ENCODE assay signal across 18 mouse cellular contexts in genomic region chr11:96950767-96951166, GRCm38 (mm10). TPM values are rescaled to one million over a fixed set of nuclear protein-coding genes. Genes with fewer than 3 reads are reported as not detected.
DNase-seq lines count a peak whose midpoint lies in the region; ATAC-seq and TF ChIP-seq lines count a peak whose summit lies in the region.
"Had no signal": no experiment of that assay in that cellular context is flagged by ENCODE, and none has a peak within 500 bp of the region (broad histone marks: within the 10 kb centered on the region; RNA-seq: fewer than 3 reads in every experiment).

No protein-coding gene starts in this region.

- no peak; a peak in 1 of 4 replicates for TF ChIP-seq POLR2A in MEL (IDR thresholded peaks at IDR 0.05; ENCODE audit: control insufficient read depth in 1 of 2, insufficient read depth in 1 of 2, low read depth in 1 of 2, low read length in 2 of 2, poor library complexity in 1 of 2)

- peaks cover 25% of the 10 kb centered on the region for H3K79me2 ChIP-seq in MEL (ENCODE audit: control insufficient read depth, insufficient read depth, low read length, poor library complexity)

- no peak for DNase-seq in gastrocnemius, adult 2 months
- DNase-seq in gastrocnemius, postnatal 14 days, result no peak
- no peak for DNase-seq in midbrain, postnatal 0 days (ENCODE audit: low spot score)
- no peak for DNase-seq in midbrain, embryonic 11.5 days (ENCODE audit: low spot score, missing footprints)
- DNase-seq in MEL (ENCODE audit: low read depth, low spot score), result peak; percentile 81
- no peak for DNase-seq in ovary, postnatal 36 days (ENCODE audit: low spot score)
- DNase-seq in frontal cortex, postnatal 36 days (ENCODE audit: low spot score in 2 of 2), result no peak
- DNase-seq: gastrocnemius, postnatal 36 days; kidney, adult 18-20 months; right cerebral cortex, adult 18-20 months had no signal

- intact Hi-C loops in gastrocnemius, adult 2 months (cut with DNase I), result no loop called here
- intact Hi-C loops in gastrocnemius, postnatal 14 days (cut with DNase I; ENCODE audit: low total_unique reads), result no loop called here

- peak; percentile 47 for TF ChIP-seq RAD21 in MEL (IDR thresholded peaks at IDR 0.05; ENCODE audit: low read depth, low read length)

- H3K4me3 ChIP-seq in gastrocnemius, adult 2 months, result no peak overlapping the region
- no peak overlapping the region for H3K4me3 ChIP-seq in midbrain, postnatal 0 days (ENCODE audit: low read depth, low read length)
- no peak overlapping the region for H3K4me3 ChIP-seq in midbrain, embryonic 11.5 days (ENCODE audit: low read depth, low read length)
- H3K4me3 ChIP-seq in MEL (ENCODE audit: control insufficient read depth in 1 of 2, insufficient read depth in 1 of 2, low read depth in 2 of 2, low read length in 2 of 2), result no peak overlapping the region
- no peak overlapping the region for H3K4me3 ChIP-seq in liver, embryonic 16.5 days (ENCODE audit: low read depth, low read length)
- H3K4me3 ChIP-seq: embryonic facial prominence, embryonic 10.5 days; forebrain, embryonic 12.5 days; limb, embryonic 15.5 days; midbrain, embryonic 12.5 days; neural tube, embryonic 13.5 days had no signal

- H3K4me1 ChIP-seq in midbrain, postnatal 0 days (ENCODE audit: insufficient read depth, low read length), result no peaks in the 10 kb centered on the region
- H3K4me1 ChIP-seq in midbrain, embryonic 11.5 days (ENCODE audit: control insufficient read depth, insufficient read depth, low read length), result no peaks in the 10 kb centered on the region
- peaks cover 27 to 52% of the 10 kb centered on the region in 2 experiments for H3K4me1 ChIP-seq in MEL (ENCODE audit: control insufficient read depth in 1 of 2, insufficient read depth in 2 of 2, low read length in 2 of 2)
- H3K4me1 ChIP-seq in liver, embryonic 16.5 days (ENCODE audit: control insufficient read depth, low read depth, low read length), result peaks cover 69% of the 10 kb centered on the region
- H3K4me1 ChIP-seq: forebrain, embryonic 12.5 days; midbrain, embryonic 12.5 days; neural tube, embryonic 13.5 days had no signal

- H3K36me3 ChIP-seq in midbrain, postnatal 0 days (ENCODE audit: insufficient read depth, low read length), result peaks cover 38% of the 10 kb centered on the region
- peaks cover 15% of the 10 kb centered on the region for H3K36me3 ChIP-seq in midbrain, embryonic 11.5 days (ENCODE audit: control insufficient read depth, insufficient read depth, low read length)
- peaks cover 35 to 60% of the 10 kb centered on the region in 2 experiments for H3K36me3 ChIP-seq in MEL (ENCODE audit: control insufficient read depth in 1 of 2, insufficient read depth in 2 of 2, low read length in 2 of 2)
- peaks cover 67% of the 10 kb centered on the region for H3K36me3 ChIP-seq in liver, embryonic 16.5 days (ENCODE audit: control insufficient read depth, insufficient read depth)

- TF ChIP-seq EP300 in MEL (IDR thresholded peaks at IDR 0.05; ENCODE audit: low read depth in 1 of 2, low read length in 2 of 2), result no peak

- no peak for ATAC-seq in midbrain, postnatal 0 days (ENCODE audit: low FRiP score)
- no peak for ATAC-seq in midbrain, embryonic 11.5 days (ENCODE audit: low FRiP score)
- no peak for ATAC-seq in liver, embryonic 16.5 days (ENCODE audit: low read depth)

- H3K27ac ChIP-seq in gastrocnemius, adult 2 months, result no peak overlapping the region
- H3K27ac ChIP-seq in midbrain, postnatal 0 days (ENCODE audit: low read depth, low read length), result no peak overlapping the region
- no peak overlapping the region for H3K27ac ChIP-seq in midbrain, embryonic 11.5 days (ENCODE audit: low read depth, low read length)
- peak overlapping the region; percentile 13; the same call in 1 of the 2 replicates for H3K27ac ChIP-seq in MEL (ENCODE audit: control insufficient read depth, low read depth, low read length)
- H3K27ac ChIP-seq in liver, embryonic 16.5 days (ENCODE audit: low read length), result peak overlapping the region; percentile 60
- H3K27ac ChIP-seq: embryonic facial prominence, embryonic 10.5 days; forebrain, embryonic 12.5 days; limb, embryonic 15.5 days; midbrain, embryonic 12.5 days; neural tube, embryonic 13.5 days had no signal

- peak; percentile 40; the same call in 1 of the 2 replicates for TF ChIP-seq CTCF in gastrocnemius, adult 2 months (IDR thresholded peaks at IDR 0.05)
- TF ChIP-seq CTCF in midbrain, postnatal 0 days (IDR thresholded peaks at IDR 0.05), result peak; percentile 34
- TF ChIP-seq CTCF in MEL (IDR thresholded peaks at IDR 0.05 in 2 of 3, conservative IDR thresholded peaks at IDR 0.05 in 1 of 3; ENCODE audit: control insufficient read depth in 1 of 3, insufficient read depth in 1 of 3, low read depth in 2 of 3, low read length in 3 of 3, poor library complexity in 1 of 3, severe bottlenecking in 1 of 3), result peak; percentile 70 to 74 (median 72)

- no peaks in the 10 kb centered on the region for H3K9me3 ChIP-seq in midbrain, postnatal 0 days (ENCODE audit: low read length)
- H3K9me3 ChIP-seq in midbrain, embryonic 11.5 days (ENCODE audit: control insufficient read depth, low read length), result no peaks in the 10 kb centered on the region
- no peaks in the 10 kb centered on the region for H3K9me3 ChIP-seq in MEL (replicated peaks; ENCODE audit: insufficient read depth, low read length)
- H3K9me3 ChIP-seq in liver, embryonic 16.5 days (replicated peaks; ENCODE audit: control insufficient read depth, low read length), result no peaks in the 10 kb centered on the region
- H3K9me3 ChIP-seq: embryonic facial prominence, embryonic 10.5 days; forebrain, embryonic 12.5 days; G1E; limb, embryonic 15.5 days; midbrain, embryonic 12.5 days; neural tube, embryonic 13.5 days had no signal

- H3K4me2 ChIP-seq in midbrain, postnatal 0 days (ENCODE audit: low read depth, low read length, poor library complexity, severe bottlenecking), result no peak overlapping the region
- H3K4me2 ChIP-seq in midbrain, embryonic 11.5 days, result no peak overlapping the region
- H3K4me2 ChIP-seq in liver, embryonic 16.5 days (ENCODE audit: low read depth, low read length), result no peak overlapping the region
- H3K4me2 ChIP-seq: forebrain, embryonic 12.5 days; limb, embryonic 15.5 days; midbrain, embryonic 12.5 days; neural tube, embryonic 13.5 days had no signal

- no peak overlapping the region for H3K9ac ChIP-seq in midbrain, postnatal 0 days (replicated peaks; ENCODE audit: low read length, poor library complexity, severe bottlenecking)
- H3K9ac ChIP-seq in midbrain, embryonic 11.5 days (ENCODE audit: low read length), result no peak overlapping the region
- no peak overlapping the region for H3K9ac ChIP-seq in MEL (ENCODE audit: control insufficient read depth, low read depth, low read length, poor library complexity, severe bottlenecking)
- H3K9ac ChIP-seq in liver, embryonic 16.5 days (ENCODE audit: low read depth, low read length), result no peak overlapping the region
- H3K9ac ChIP-seq: forebrain, embryonic 12.5 days; limb, embryonic 15.5 days; midbrain, embryonic 12.5 days; neural tube, embryonic 13.5 days had no signal

- no peaks in the 10 kb centered on the region for H3K27me3 ChIP-seq in midbrain, postnatal 0 days (ENCODE audit: insufficient read depth, low read length)
- no peaks in the 10 kb centered on the region for H3K27me3 ChIP-seq in midbrain, embryonic 11.5 days (ENCODE audit: control insufficient read depth, insufficient read depth, low read length)
- no peaks in the 10 kb centered on the region for H3K27me3 ChIP-seq in MEL (ENCODE audit: control insufficient read depth in 1 of 2, insufficient read depth in 2 of 2, low read length in 2 of 2)
- H3K27me3 ChIP-seq in liver, embryonic 16.5 days (ENCODE audit: control insufficient read depth, insufficient read depth, low read depth, low read length), result no peaks in the 10 kb centered on the region
- H3K27me3 ChIP-seq: forebrain, embryonic 12.5 days; limb, embryonic 15.5 days; midbrain, embryonic 12.5 days; neural tube, embryonic 13.5 days had no signal

- WGBS in midbrain, postnatal 0 days, result 99% methylated on average over 3 of the region's 3 CpGs
- WGBS in midbrain, embryonic 11.5 days, result 98% methylated on average over 3 of the region's 3 CpGs
- 90% methylated on average over 3 of the region's 3 CpGs for WGBS in liver, embryonic 16.5 days (ENCODE audit: insufficient replicate concordance)

RNA-seq across cellular contexts. Expression of gene Pnpo, which starts 7.0 kb away (rescaled TPM):
- total RNA-seq in gastrocnemius, adult 2 months (2021), result 1 to 10 TPM; 7.4 to 8.2 TPM
- total RNA-seq in gastrocnemius, postnatal 14 days (2021), result 1 to 10 TPM; 8.5 to 9.5 TPM
- total RNA-seq in midbrain, postnatal 0 days (2014; rRNA removed), result 26.9 and 28.6 TPM in 2 replicates
- polyA plus RNA-seq in midbrain, postnatal 0 days (2015; fragmentation: Nextera tagmentation; extraction: Ambion mirVana), result 36.8 and 37.4 TPM in 2 replicates
- 23.1 and 24.4 TPM in 2 replicates for polyA plus RNA-seq in midbrain, embryonic 11.5 days (2014; fragmentation: Nextera tagmentation; extraction: Ambion mirVana)
- 41.7 and 55.7 TPM in 2 replicates for total RNA-seq in MEL (2012; rRNA removed)
- 10 to 100 TPM in 1 of 2 experiments, not detected in 1; 38.8 TPM for polyA plus RNA-seq in MEL (2012; ENCODE audit: insufficient read depth in 1 of 2, insufficient read length in 2 of 2, low read depth in 1 of 2, low replicate concordance in 2 of 2, missing spikeins in 1 of 2)
- 688 and 719 TPM in 2 replicates for polyA plus RNA-seq in liver, embryonic 16.5 days (2015; fragmentation: Nextera tagmentation; extraction: Ambion mirVana)

RNA-seq across cellular contexts. Expression of gene Prr15l, which starts 22.9 kb away (rescaled TPM):
- not detected for total RNA-seq in gastrocnemius, adult 2 months (2021)
- not detected for total RNA-seq in gastrocnemius, postnatal 14 days (2021)
- 0.27 TPM in 1 of 2 replicates, not detected in the other for total RNA-seq in midbrain, postnatal 0 days (2014; rRNA removed)
- 0.51 and 0.56 TPM in 2 replicates for polyA plus RNA-seq in midbrain, postnatal 0 days (2015; fragmentation: Nextera tagmentation; extraction: Ambion mirVana)
- polyA plus RNA-seq in midbrain, embryonic 11.5 days (2014; fragmentation: Nextera tagmentation; extraction: Ambion mirVana), result 0.12 and 0.19 TPM in 2 replicates
- 0.08 TPM in 1 of 2 replicates, not detected in the other for total RNA-seq in MEL (2012; rRNA removed)
- under 1 TPM in 1 of 2 experiments, not detected in 1; 0.19 TPM for polyA plus RNA-seq in MEL (2012; ENCODE audit: insufficient read depth in 1 of 2, insufficient read length in 2 of 2, low read depth in 1 of 2, low replicate concordance in 2 of 2, missing spikeins in 1 of 2)
- polyA plus RNA-seq in liver, embryonic 16.5 days (2015; fragmentation: Nextera tagmentation; extraction: Ambion mirVana), result 4.8 and 7.1 TPM in 2 replicates
- total RNA-seq: gastrocnemius, postnatal 36 days; layer of hippocampus, postnatal 10 days had no signal
- polyA plus RNA-seq: neural tube, embryonic 13.5 days had no signal

RNA-seq across cellular contexts. Expression of gene Sp2, which starts 32.0 kb away (rescaled TPM):
- 10 to 100 TPM; 10.4 to 11.0 TPM for total RNA-seq in gastrocnemius, adult 2 months (2021)
- total RNA-seq in gastrocnemius, postnatal 14 days (2021), result 10 to 100 TPM; 13.1 to 13.6 TPM
- total RNA-seq in midbrain, postnatal 0 days (2014; rRNA removed), result 5.2 and 5.9 TPM in 2 replicates
- polyA plus RNA-seq in midbrain, postnatal 0 days (2015; fragmentation: Nextera tagmentation; extraction: Ambion mirVana), result 13.4 and 13.7 TPM in 2 replicates
- 22.2 and 26.3 TPM in 2 replicates for polyA plus RNA-seq in midbrain, embryonic 11.5 days (2014; fragmentation: Nextera tagmentation; extraction: Ambion mirVana)
- total RNA-seq in MEL (2012; rRNA removed), result 1.4 and 2.2 TPM in 2 replicates
- polyA plus RNA-seq in MEL (2012; ENCODE audit: insufficient read depth in 1 of 2, insufficient read length in 2 of 2, low read depth in 1 of 2, low replicate concordance in 2 of 2, missing spikeins in 1 of 2), result 10 to 100 TPM in 1 of 2 experiments, not detected in 1; 20.3 TPM
- polyA plus RNA-seq in liver, embryonic 16.5 days (2015; fragmentation: Nextera tagmentation; extraction: Ambion mirVana), result 15.8 and 18.6 TPM in 2 replicates

RNA-seq across cellular contexts. Expression of gene Cdk5rap3, which starts 34.5 kb away (rescaled TPM):
- 10 to 100 TPM; 21.5 to 24.0 TPM for total RNA-seq in gastrocnemius, adult 2 months (2021)
- 10 to 100 TPM; 26.5 to 30.0 TPM for total RNA-seq in gastrocnemius, postnatal 14 days (2021)
- 43.6 and 48.3 TPM in 2 replicates for total RNA-seq in midbrain, postnatal 0 days (2014; rRNA removed)
- polyA plus RNA-seq in midbrain, postnatal 0 days (2015; fragmentation: Nextera tagmentation; extraction: Ambion mirVana), result 83.9 and 85.1 TPM in 2 replicates
- 91.4 and 92.8 TPM in 2 replicates for polyA plus RNA-seq in midbrain, embryonic 11.5 days (2014; fragmentation: Nextera tagmentation; extraction: Ambion mirVana)
- 45.2 and 48.9 TPM in 2 replicates for total RNA-seq in MEL (2012; rRNA removed)
- polyA plus RNA-seq in MEL (2012; ENCODE audit: insufficient read depth in 1 of 2, insufficient read length in 2 of 2, low read depth in 1 of 2, low replicate concordance in 2 of 2, missing spikeins in 1 of 2), result 10 to 100 TPM in 1 of 2 experiments, not detected in 1; 55.4 TPM
- 36.9 and 38.8 TPM in 2 replicates for polyA plus RNA-seq in liver, embryonic 16.5 days (2015; fragmentation: Nextera tagmentation; extraction: Ambion mirVana)

Comparison
In these comparisons a context has a peak if more than half of its experiments do, and no peak if none do; other contexts are left out.
1. H3K27ac ChIP-seq: peak in MEL (single experiment) and liver, embryonic 16.5 days (single experiment); none in gastrocnemius, adult 2 months (single experiment), midbrain, postnatal 0 days (single experiment) and midbrain, embryonic 11.5 days (single experiment).
2. Peak in every context shown above with its lines, with median percentiles within 50 percentile points of each other: CTCF ChIP-seq.